Mouse (Mus musculus): ENCODE data around the gene Spryd7. TPM values are rescaled to one million over a fixed set of nuclear protein-coding genes. Genes with fewer than 3 reads are reported as not detected.
"Not testable (repeated sequence)": the region's sequence is repeated elsewhere in the genome, so short reads cannot be mapped to it uniquely, and the experiment has no call there.

The Spryd7 gene
- 10 to 100 TPM; 47.9 to 49.6 TPM for total RNA-seq (2021)
- long read RNA-seq, full-length matches to known transcripts: 31 of 39 reads
- long read RNA-seq, partial matches to known transcripts: 7 of 39 reads
- long read RNA-seq, other reads (novel, unspliced or antisense): 1 of 39 reads

DNA sequence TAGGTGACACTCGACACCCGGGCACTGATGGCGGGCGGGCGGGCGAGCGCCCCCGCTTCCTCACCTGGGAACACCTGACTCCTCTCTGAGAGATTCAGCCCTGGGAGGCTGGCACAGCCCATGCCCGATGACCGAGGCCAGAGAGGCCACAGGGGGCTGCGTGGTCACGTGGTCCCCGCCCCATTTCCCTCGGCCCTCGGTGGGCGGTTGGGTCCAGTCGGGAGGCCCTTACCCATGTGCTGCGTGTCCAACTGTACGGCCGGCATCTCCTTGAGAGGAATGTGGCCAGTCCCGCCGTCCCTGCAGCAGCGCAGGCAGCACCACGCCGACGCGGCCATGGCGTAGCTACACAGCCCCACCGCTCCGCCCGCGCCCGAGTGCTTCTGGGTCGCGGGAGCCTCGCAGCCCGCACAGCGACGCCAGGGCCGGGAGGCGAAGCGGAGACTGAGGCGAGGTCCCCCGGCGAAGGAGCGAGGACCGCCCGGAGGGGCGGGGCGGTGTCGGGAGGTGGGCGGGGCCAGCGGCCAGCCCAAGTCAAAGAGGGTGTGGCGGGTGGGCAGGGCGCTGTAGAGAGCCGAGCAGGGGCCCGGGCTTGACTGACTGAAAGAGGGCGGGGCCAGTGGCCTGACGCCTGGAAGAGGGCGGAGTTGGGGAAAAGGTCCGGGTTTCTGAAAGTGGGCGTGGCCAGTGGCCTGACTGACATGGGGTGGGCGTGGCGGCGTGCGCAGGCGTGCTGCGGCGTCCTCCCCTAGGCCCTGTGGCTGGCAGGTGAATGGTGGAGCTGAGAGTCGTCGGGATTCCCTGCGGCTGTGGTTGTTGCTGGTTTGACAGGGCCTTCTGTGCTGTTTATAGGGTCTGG lies at the start of gene Spryd7:
Gene Spryd7 (minus strand): TSS at position 598 of the 859 bp plus-strand sequence.
- DNase-seq (ENCODE audit: low spot score in 2 of 2): peak; percentile 97 to 99

DNA sequence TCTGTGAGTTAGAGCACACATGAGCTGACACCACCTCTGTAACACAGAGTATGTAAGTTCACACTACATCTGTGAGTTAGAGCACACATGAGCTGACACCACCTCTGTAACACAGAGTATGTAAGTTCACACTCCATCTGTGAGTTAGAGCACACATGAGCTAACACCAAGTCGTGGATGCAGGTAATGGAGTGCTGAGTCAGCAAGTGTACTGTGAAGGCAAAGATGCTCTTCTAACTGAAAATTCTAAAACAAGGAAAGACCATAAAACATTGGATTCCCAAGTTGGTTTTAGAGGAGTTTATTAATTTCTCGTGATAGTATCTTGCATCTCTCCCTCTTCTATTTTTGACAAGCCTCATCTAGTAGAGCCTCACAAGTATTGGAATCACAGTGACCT lies 49.4 kb upstream of the Spryd7 start:
- not testable (repeated sequence) for DNase-seq (ENCODE audit: low spot score in 2 of 2)

DNA sequence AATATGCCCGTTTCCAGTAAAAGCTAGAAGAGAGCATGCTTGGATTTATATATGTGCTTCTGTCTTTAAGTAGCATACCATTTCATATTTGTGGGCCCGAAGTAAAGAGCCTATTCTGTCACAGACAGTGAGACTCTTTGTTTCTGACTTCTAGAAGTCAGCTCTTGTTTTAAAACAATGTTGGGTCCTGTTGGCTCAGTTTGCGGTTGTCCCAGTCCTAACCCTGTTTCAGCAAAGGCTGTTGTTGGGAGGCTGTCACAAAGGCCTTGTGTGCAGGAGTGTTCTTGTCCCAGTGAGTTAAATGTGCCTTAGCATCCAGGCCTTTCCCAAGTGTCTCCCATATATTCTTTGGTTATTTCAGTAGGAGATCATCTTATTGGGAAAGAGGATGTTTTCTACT lies 47.4 kb upstream of the Spryd7 start:
- DNase-seq (ENCODE audit: low spot score in 2 of 2): peak in 1 of 2 experiments; percentile 42

DNA sequence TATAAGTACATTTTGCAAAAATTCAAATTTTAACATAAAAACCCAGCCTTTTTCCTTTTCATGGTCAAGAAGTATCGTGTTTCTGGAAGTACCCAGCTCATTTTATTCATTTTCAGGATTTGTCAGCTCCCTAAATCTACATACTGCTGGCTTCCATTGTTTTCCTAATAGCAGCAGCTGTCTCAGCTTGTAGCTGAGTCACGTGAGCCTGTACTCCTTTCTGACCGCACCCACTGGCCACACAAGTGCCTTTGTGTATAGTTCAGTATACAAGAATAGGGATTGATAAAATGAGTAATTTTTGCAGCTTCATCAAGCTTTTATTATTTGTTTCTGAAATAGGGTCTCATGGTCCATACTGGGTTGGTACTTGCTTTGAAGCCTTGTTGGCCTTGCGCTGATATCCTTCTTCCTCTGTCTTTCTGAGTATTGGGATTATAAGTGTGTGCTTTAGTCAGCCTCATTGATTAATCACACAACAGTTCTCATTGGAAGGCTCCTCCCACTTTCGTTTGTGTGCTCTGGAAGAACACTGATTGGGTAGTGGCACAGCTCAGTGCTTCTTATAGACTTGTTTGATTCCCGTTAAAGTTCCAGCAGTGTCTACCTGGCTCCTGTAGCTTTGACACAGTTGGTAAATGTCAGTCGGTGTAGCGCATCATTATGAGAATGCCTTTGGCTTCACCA lies 46.5 kb upstream of the Spryd7 start:
- peak in 1 of 2 experiments; percentile 32 for DNase-seq (ENCODE audit: low spot score in 2 of 2)

GRCm38 (mm10) chr14:61601348-61601747 lies 44.7 kb upstream of the Spryd7 start:
- no peak for DNase-seq (ENCODE audit: low spot score in 2 of 2)

DNA sequence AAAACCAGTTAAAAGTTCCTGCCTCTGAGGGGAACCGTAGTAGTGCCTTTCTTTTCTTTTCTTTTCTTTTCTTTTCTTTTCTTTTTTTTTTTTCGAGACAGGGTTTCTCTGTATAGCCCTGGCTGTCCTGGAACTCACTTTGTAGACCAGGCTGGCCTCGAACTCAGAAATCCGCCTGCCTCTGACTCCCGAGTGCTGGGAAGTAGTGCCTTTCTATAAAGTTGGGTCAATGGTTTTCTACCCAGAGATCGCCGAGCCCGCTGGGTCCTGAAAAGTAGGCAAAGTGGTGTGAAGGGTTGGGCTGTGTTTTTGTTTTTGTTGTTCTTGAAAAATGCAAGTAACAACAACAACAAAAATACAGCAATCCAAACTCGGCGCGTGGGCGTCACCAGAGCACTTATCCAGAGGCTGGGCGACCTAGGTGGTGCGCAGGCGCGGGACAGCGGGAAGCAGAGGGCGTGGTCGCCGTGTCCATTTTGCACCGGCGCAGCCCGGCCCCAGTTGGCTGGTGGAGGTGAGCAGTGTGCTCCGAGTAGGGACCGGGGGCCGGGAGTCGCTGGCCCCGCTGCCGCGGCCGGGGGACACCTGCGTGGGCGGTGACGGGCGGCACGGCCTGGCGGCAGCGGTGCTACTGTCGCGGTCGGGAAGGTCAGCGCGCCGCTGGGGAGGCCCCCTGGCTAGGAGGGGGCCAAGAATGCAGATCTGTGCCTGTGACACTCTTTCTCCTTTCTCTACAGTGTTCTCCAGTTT lies 42.5 kb upstream of the Spryd7 start:
- DNase-seq (ENCODE audit: low spot score in 2 of 2): peak; percentile 86 to 89

DNA sequence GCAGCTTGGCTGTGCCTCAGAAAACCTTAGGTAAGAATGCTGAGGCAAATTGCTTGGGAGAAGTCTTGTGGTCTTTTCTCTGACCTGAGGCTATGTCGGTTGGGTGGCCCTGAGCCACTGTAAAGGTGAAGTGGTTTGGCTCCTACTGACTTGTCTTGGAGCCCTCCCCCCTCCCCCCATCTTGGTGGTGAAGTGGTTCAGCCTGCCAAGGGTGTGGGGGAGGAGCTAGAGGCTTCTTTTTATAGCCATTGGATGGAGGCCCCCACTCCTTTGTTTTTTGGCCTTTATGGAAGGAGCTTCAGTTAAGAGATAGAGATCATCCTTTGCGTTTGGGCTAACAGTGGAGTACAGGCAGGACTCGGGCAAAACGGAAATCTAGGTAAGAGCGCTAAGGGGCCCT lies 41.3 kb upstream of the Spryd7 start, which contains the start of gene Trim13:
Gene Trim13 (plus strand): TSS at position 280 of the 400 bp plus-strand sequence.
- DNase-seq (ENCODE audit: low spot score in 2 of 2): no peak

GRCm38 (mm10) chr14:61596719-61597426 lies 40.2 kb upstream of the Spryd7 start:
- no peak for DNase-seq (ENCODE audit: low spot score in 2 of 2)

DNA sequence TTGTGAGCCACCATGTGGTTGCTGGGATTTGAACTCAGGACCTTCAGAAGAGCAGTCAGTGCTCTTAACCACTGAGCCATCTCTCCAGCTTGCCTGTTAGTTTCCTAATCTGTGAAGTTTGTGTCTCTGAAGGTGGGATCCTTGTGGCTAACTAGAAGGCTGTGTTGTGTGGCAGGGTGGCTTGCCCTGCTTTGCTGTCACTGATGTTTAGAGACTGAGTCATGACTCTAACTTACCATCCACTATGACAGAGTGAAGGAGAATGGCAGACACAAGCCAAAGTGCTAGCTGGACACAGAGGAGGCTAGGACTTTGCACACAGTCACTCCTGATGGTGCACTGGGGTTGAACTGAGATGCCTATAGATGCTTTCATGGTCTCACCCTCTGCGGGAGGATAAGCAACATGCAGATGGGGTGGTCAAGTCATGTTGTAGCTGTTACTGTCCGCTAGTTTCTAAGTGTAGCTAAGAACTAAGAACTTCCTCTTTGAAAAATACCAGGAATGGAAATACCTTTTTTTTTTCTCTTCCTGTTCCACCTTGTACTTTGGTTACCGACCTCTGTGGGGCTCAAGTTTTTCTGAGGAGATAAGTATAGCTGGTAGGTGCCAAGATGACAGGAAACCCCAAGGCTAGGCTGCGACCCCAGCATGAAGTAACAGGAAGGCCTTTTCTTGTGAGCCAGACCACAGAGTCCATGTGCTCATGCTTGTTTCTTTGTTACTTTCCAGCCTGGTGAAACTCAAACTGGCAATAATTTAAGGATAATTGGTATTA lies 32.8 kb upstream of the Spryd7 start:
- no peak for DNase-seq (ENCODE audit: low spot score in 2 of 2)

GRCm38 (mm10) chr14:61575941-61576340 lies 19.3 kb upstream of the Spryd7 start:
- no peak for DNase-seq (ENCODE audit: low spot score in 2 of 2)

GRCm38 (mm10) chr14:61575066-61575465 lies 18.4 kb upstream of the Spryd7 start:
- DNase-seq (ENCODE audit: low spot score in 2 of 2): no peak

DNA sequence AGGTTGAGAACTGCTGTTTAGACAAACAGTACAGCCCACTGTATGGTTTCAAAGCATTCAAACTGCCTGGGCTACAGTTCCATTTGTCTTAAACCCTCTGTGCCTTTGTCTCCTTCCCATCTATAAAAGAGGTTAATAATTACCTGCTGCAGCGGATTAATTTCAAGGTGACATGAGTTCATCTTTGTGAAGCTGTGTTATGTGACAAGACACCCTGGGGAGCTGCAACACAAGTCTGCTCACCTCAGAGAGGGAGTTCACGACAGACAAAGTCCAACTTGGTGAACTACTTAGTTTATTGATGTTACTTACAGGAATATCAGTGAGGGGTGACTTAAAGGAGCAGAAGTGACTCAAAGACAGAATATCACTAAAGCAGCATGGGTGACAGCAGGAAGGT lies 15.4 kb upstream of the Spryd7 start:
- DNase-seq (ENCODE audit: low spot score in 2 of 2): no peak

DNA sequence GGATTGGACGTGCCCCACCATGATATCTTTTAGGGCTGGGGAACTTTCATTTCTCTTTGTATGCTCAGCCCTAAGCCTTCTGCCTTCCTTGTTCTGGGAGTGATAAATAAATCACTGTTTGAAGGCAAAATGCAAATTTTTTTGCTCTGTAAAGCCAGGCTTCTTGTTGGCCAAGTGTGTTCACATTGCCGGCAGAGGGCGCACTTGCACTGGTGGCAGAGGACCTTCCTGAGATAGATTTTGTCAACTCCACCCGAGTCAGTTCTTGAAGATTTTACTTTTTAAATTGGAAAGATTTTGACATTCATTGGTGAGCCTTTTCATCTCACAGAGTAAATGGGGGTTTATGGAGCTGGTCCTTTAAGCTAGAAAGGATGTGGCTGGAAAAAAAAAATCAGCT lies 14.7 kb upstream of the Spryd7 start:
- peak; percentile 54 to 87 for DNase-seq (ENCODE audit: low spot score in 2 of 2)

DNA sequence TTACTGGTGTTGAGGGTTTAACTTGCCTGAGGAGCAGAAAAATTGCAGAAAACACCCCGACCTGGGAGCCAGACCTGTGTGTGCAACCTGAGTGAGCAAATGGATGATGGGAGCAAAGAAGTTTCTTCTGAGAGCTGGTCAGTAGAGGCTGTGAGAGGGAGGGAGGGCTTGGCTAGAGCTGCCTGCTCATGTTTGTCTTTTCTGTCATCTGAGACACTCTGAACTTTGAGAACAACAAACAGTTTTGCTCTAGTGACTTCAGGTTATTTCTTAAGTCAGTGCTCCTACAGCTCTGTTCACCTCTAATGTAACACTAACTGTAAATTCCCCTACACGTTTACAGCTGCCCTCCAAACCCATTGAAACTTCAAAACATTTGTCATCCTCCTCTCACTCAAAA lies 12.7 kb upstream of the Spryd7 start:
- no peak for DNase-seq (ENCODE audit: low spot score in 2 of 2)

- not testable (repeated sequence) for DNase-seq (ENCODE audit: low spot score in 2 of 2)
Measured at GRCm38 (mm10) chr14:61566211-61566610, 9.5 kb upstream of the Spryd7 start.

- DNase-seq (ENCODE audit: low spot score in 2 of 2): no peak
Measured at GRCm38 (mm10) chr14:61559856-61560255, 3.2 kb upstream of the Spryd7 start.

DNA sequence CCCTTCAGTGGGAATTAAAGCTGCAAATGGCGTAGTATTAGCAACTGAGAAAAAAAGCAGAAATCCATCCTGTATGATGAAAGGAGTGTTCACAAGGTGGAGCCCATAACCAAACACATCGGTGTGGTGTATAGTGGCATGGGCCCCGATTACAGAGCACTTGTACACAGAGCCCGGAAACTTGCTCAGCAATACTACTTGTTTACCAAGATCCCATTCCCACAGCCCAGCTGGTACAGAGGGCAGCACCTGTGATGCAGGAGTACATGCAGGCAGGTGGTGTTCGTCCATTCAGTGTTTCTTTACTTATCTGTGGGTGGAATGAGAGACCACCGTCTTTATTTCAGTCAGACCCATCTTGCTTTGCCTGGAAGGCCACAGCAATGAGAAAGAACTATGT lies 2.2 kb upstream of the Spryd7 start:
- no peak for DNase-seq (ENCODE audit: low spot score in 2 of 2)

DNA sequence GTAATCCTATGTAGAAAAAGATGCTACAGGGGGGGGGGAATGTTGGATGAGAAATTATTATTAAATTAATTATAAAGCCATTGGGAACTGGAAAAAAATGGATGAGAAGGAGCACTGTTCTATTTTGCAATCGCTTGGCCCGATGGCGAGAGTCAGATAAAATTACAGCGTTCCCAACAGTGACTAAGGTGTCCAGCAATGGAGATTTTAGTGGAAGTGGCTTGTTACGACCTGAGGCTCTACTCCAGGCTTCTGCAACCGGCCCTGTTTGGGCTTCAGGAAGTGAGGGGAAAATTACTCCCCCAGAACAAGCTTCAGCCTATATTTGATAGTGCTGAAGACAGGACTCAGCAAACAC lies 776 bp downstream of the Spryd7 start:
- no peak for DNase-seq (ENCODE audit: low spot score in 2 of 2)

GRCm38 (mm10) chr14:61548614-61549013 lies 8.1 kb downstream of the Spryd7 start:
- no peak for DNase-seq (ENCODE audit: low spot score in 2 of 2)

DNA sequence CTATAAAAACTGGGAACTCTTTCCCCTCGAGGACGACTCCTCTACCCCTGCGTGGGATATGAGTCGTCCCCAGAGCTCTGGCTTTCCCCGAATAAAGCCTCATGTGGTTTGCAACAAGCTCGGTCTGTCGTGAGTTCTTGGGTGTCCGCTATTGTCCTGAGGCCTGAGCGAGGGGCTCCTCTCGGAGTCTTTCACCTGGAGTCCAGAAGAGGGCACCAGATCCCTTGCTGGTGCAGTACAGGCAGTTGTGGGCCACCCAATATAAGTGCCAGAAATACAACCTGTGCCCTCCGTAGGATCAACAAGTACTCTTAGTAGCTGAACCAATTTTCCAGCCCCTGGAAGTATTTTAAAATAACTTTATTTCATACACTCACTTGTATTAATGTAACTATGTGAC lies 18.9 kb downstream of the Spryd7 start:
- DNase-seq (ENCODE audit: low spot score in 2 of 2): not testable (repeated sequence)
